ENCODE assay signal across 8 mouse cellular contexts in genomic region chr7:128524641-128525040, GRCm38 (mm10). TPM values are rescaled to one million over a fixed set of nuclear protein-coding genes. Genes with fewer than 3 reads are reported as not detected.
DNase-seq lines count a peak whose midpoint lies in the region; ATAC-seq and TF ChIP-seq lines count a peak whose summit lies in the region.

No protein-coding gene starts in this region.

- H3K9ac ChIP-seq in liver, adult 2 months (ENCODE audit: low read depth, low read length): no peak overlapping the region
- H3K9ac ChIP-seq in hindbrain, embryonic 14.5 days: no peak overlapping the region
- H3K9ac ChIP-seq in neural tube, embryonic 12.5 days: no peak overlapping the region

- WGBS in liver, adult 2 months: 10% methylated on average over 3 of the region's 3 CpGs
- 85% methylated on average over 3 of the region's 3 CpGs for WGBS in hindbrain, embryonic 14.5 days
- 84% methylated on average over 3 of the region's 3 CpGs for WGBS in neural tube, embryonic 12.5 days

- no peak for TF ChIP-seq POLR2A in liver, adult 2 months (IDR thresholded peaks at IDR 0.05; ENCODE audit: extremely low read depth, insufficient read depth, low read length)
- TF ChIP-seq POLR2A in cortical plate, adult 2 months (IDR thresholded peaks at IDR 0.05; ENCODE audit: extremely low read depth, insufficient read depth, low read length): no peak

- ATAC-seq in hindbrain, embryonic 14.5 days (ENCODE audit: low FRiP score): no peak
- ATAC-seq in neural tube, embryonic 12.5 days (ENCODE audit: low FRiP score, low read depth): no peak

- DNase-seq in liver, adult 2 months (ENCODE audit: extremely low read depth, low read depth, low spot score): peak; percentile 79
- no peak for DNase-seq in liver
- no peak for DNase-seq in hindbrain, embryonic 14.5 days (ENCODE audit: low spot score)
- DNase-seq in adrenal gland, adult 8-10 months: no peak
- DNase-seq in urinary bladder, postnatal 25 days (ENCODE audit: low spot score): no peak
- no peak for DNase-seq in frontal cortex, postnatal 36 days (ENCODE audit: low spot score in 2 of 2)

- no peak for TF ChIP-seq CTCF in liver, adult 2 months (IDR thresholded peaks at IDR 0.05; ENCODE audit: low read depth, low read length)
- TF ChIP-seq CTCF in cortical plate, adult 2 months (IDR thresholded peaks at IDR 0.05; ENCODE audit: extremely low read depth, insufficient read depth, low read length): no peak

- peaks cover 25% of the 10 kb centered on the region for H3K4me1 ChIP-seq in liver, adult 2 months (ENCODE audit: control insufficient read depth, insufficient read depth, low read length)
- peaks cover 3% of the 10 kb centered on the region for H3K4me1 ChIP-seq in cortical plate, adult 2 months (ENCODE audit: control insufficient read depth, insufficient read depth, low read length)
- peaks cover 17% of the 10 kb centered on the region for H3K4me1 ChIP-seq in hindbrain, embryonic 14.5 days (replicated peaks; ENCODE audit: control insufficient read depth, insufficient read depth, low read length)
- H3K4me1 ChIP-seq in neural tube, embryonic 12.5 days: peaks cover 24% of the 10 kb centered on the region

- peak overlapping the region; percentile 59 for H3K4me2 ChIP-seq in hindbrain, embryonic 14.5 days (replicated peaks)
- peak overlapping the region; percentile 76 for H3K4me2 ChIP-seq in neural tube, embryonic 12.5 days (replicated peaks)

- H3K36me3 ChIP-seq in liver, adult 2 months (ENCODE audit: control insufficient read depth, insufficient read depth, low read length): no peaks in the 10 kb centered on the region
- H3K36me3 ChIP-seq in hindbrain, embryonic 14.5 days (replicated peaks; ENCODE audit: control insufficient read depth, insufficient read depth): no peaks in the 10 kb centered on the region
- no peaks in the 10 kb centered on the region for H3K36me3 ChIP-seq in neural tube, embryonic 12.5 days

- peak overlapping the region; percentile 94 for H3K4me3 ChIP-seq in liver, adult 2 months (ENCODE audit: insufficient read depth, low read depth, low read length)
- H3K4me3 ChIP-seq in cortical plate, adult 2 months (ENCODE audit: insufficient read depth, low read length): peak overlapping the region; percentile 49; the same call in 1 of the 2 replicates
- H3K4me3 ChIP-seq in hindbrain, embryonic 14.5 days (replicated peaks; ENCODE audit: low read length): peak overlapping the region; percentile 39
- no peak overlapping the region for H3K4me3 ChIP-seq in neural tube, embryonic 12.5 days

- H3K79me2 ChIP-seq in liver, adult 2 months (ENCODE audit: control insufficient read depth, insufficient read depth, low read length): peaks cover 29% of the 10 kb centered on the region

- peak overlapping the region; percentile 27 for H3K27ac ChIP-seq in liver, adult 2 months (replicated peaks; ENCODE audit: insufficient read depth, low read depth, low read length)
- H3K27ac ChIP-seq in cortical plate, adult 2 months (ENCODE audit: insufficient read depth, low read length): no peak overlapping the region
- H3K27ac ChIP-seq in hindbrain, embryonic 14.5 days: no peak overlapping the region
- H3K27ac ChIP-seq in neural tube, embryonic 12.5 days: no peak overlapping the region

- H3K27me3 ChIP-seq in liver, adult 2 months (ENCODE audit: control insufficient read depth, insufficient read depth, low read length): no peaks in the 10 kb centered on the region
- peaks cover 33% of the 10 kb centered on the region for H3K27me3 ChIP-seq in hindbrain, embryonic 14.5 days (ENCODE audit: control insufficient read depth, insufficient read depth, low read length)
- peaks cover 18% of the 10 kb centered on the region for H3K27me3 ChIP-seq in neural tube, embryonic 12.5 days (replicated peaks)

- H3K9me3 ChIP-seq in hindbrain, embryonic 14.5 days (ENCODE audit: control insufficient read depth, low read length): no peaks in the 10 kb centered on the region
- no peaks in the 10 kb centered on the region for H3K9me3 ChIP-seq in neural tube, embryonic 12.5 days

RNA-seq across cellular contexts. Expression of gene Bag3, which starts 1.2 kb away (rescaled TPM):
- total RNA-seq in liver, adult 2 months (2014; rRNA removed): 3.4 and 4.7 TPM in 2 replicates
- polyA plus RNA-seq in liver, adult 2 months (2012; rRNA removed): 25.8 and 30.3 TPM in 2 replicates
- 4.9 and 5.4 TPM in 2 replicates for polyA plus RNA-seq in cortical plate, adult 2 months (2012; rRNA removed)
- 2.9 and 3.4 TPM in 2 replicates for polyA plus RNA-seq in hindbrain, embryonic 14.5 days (2014; fragmentation: Nextera tagmentation; extraction: Ambion mirVana)
- 4.5 and 4.7 TPM in 2 replicates for polyA plus RNA-seq in neural tube, embryonic 12.5 days (2016; fragmentation: Nextera tagmentation; extraction: Ambion mirVana)
- total RNA-seq in adrenal gland, adult 8-10 months (2022): 100 to 1,000 TPM; 146 to 189 (median 168) TPM
